Mouse (Mus musculus): ENCODE measurements around the gene Mta3. TPM values are rescaled to one million over a fixed set of nuclear protein-coding genes. Genes with fewer than 3 reads are reported as not detected.
A peak's percentile ranks its signal among the peaks of the same experiment; 100 is the strongest.

Gene Mta3
- polyA plus RNA-seq, 1 experiment = 25.7 TPM

DNA sequence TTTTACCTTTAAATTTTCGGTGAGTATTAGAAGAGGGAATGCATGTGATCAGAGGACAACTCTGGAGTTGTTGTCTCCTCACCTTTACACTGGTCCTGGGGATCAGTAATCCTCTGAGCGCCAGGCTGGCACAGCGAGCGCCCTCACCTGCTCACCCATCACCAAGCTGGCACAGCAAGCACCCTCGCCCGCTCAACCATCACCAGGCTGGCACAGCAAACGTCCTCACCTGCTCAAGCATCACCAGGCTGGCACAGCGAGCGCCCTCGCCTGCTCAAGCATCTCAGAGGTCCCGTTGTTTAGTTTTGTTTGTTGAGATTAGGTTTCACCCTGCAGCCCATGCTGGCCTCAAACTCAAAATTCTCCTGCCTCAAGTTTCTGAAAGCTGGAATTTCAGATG lies 20.5 kb downstream of the Mta3 start:
- Histone ChIP-seq H3K27me3 (ENCODE audit: control insufficient read depth, insufficient read depth, insufficient read length) (no peaks in the 10 kb centered on the region), H3K36me3 (ENCODE audit: control insufficient read depth, insufficient read depth) (no peaks in the 10 kb centered on the region), H3K4me3 (ENCODE audit: insufficient read depth, poor library complexity, severe bottlenecking) (no peak overlapping the region), H3K79me3 (ENCODE audit: low read depth) (no peaks in the 10 kb centered on the region), H3ac (ENCODE audit: control insufficient read depth, insufficient read length, low read depth) (no peak overlapping the region), H3K79me2 (ENCODE audit: control insufficient read depth, insufficient read depth) (no peaks in the 10 kb centered on the region)
- no peak for TF ChIP-seq CTCF (IDR thresholded peaks at IDR 0.05; ENCODE audit: control insufficient read depth, insufficient read depth, insufficient read length)
- no peak for TF ChIP-seq USF1 (IDR thresholded peaks at IDR 0.05; ENCODE audit: low read depth)
- no peak for TF ChIP-seq MYOD1 (IDR thresholded peaks at IDR 0.05; ENCODE audit: control insufficient read depth, insufficient read length, low read depth)
- TF ChIP-seq CEBPB (IDR thresholded peaks at IDR 0.05; ENCODE audit: low read depth) = no peak

DNA sequence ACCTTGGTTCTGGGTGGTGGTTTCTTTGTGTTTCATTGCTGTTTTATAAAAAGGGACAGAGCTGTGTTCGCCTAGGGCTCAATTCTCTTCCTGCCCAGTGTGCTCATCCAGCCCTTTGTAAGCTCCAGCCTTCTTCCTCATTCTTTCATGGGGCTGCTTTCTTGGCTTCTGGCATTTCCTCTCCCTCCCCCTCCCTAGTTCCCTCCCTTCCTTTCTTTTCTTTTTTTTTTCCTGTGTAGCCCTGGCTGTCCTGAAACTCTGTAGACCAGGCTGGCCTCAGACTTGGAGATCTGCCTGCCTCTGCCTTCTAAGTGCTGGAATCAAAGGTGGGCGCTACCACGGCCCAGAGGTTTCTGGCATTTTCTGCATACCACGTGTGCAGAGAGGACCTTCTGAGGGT lies 21.7 kb downstream of the Mta3 start:
- Histone ChIP-seq H3K4me3 (ENCODE audit: insufficient read depth, poor library complexity, severe bottlenecking) (no peak overlapping the region), H3K36me3 (ENCODE audit: control insufficient read depth, insufficient read depth) (no peaks in the 10 kb centered on the region), H3ac (ENCODE audit: control insufficient read depth, insufficient read length, low read depth) (no peak overlapping the region), H3K79me3 (ENCODE audit: low read depth) (no peaks in the 10 kb centered on the region), H3K79me2 (ENCODE audit: control insufficient read depth, insufficient read depth) (no peaks in the 10 kb centered on the region), H3K27me3 (ENCODE audit: control insufficient read depth, insufficient read depth, insufficient read length) (no peaks in the 10 kb centered on the region)
- TF ChIP-seq MYOG (IDR thresholded peaks at IDR 0.05; ENCODE audit: control insufficient read depth, extremely low read depth, insufficient read length) (no peak), USF1 (IDR thresholded peaks at IDR 0.05; ENCODE audit: low read depth) (no peak), FOSL1 (IDR thresholded peaks at IDR 0.05; ENCODE audit: insufficient read depth, low read length, poor library complexity, severe bottlenecking) (no peak), CEBPB (IDR thresholded peaks at IDR 0.05; ENCODE audit: low read depth) (no peak), CTCF (IDR thresholded peaks at IDR 0.05; ENCODE audit: control insufficient read depth, insufficient read depth, insufficient read length) (no peak), MAX (IDR thresholded peaks at IDR 0.05) (no peak), MYOD1 (IDR thresholded peaks at IDR 0.05; ENCODE audit: control insufficient read depth, insufficient read length, low read depth) (no peak)

DNA sequence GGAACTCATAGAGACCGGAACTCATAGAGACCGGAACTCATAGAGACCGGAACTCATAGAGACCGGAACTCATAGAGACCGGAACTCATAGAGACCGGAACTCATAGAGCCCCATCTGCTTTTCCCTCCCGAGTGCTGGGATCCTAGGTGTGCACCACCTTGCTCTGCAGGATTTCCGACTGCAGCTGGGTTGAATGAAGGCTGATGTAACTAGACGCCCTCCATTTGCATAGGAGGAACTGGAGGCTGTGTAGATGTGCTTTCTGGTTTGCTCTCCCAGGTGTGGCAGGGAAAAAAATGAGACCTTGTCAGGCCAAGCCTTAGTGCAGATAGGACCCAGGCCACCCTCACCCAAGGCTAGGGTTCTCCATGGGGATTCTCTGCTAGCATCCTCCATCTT lies 23.1 kb downstream of the Mta3 start:
- Histone ChIP-seq H3K79me3 (ENCODE audit: low read depth) (no peaks in the 10 kb centered on the region), H3ac (ENCODE audit: control insufficient read depth, insufficient read length, low read depth) (no peak overlapping the region), H3K36me3 (ENCODE audit: control insufficient read depth, insufficient read depth) (no peaks in the 10 kb centered on the region), H3K4me3 (ENCODE audit: insufficient read depth, poor library complexity, severe bottlenecking) (no peak overlapping the region), H3K27me3 (ENCODE audit: control insufficient read depth, insufficient read depth, insufficient read length) (no peaks in the 10 kb centered on the region), H3K79me2 (ENCODE audit: control insufficient read depth, insufficient read depth) (no peaks in the 10 kb centered on the region)
- TF ChIP-seq USF1 (IDR thresholded peaks at IDR 0.05; ENCODE audit: low read depth) = no peak
- no peak for TF ChIP-seq MYOG (IDR thresholded peaks at IDR 0.05; ENCODE audit: control insufficient read depth, extremely low read depth, insufficient read length)
- no peak for TF ChIP-seq CEBPB (IDR thresholded peaks at IDR 0.05; ENCODE audit: low read depth)
- TF ChIP-seq CTCF (IDR thresholded peaks at IDR 0.05; ENCODE audit: control insufficient read depth, insufficient read depth, insufficient read length) = no peak
- no peak for TF ChIP-seq FOSL1 (IDR thresholded peaks at IDR 0.05; ENCODE audit: insufficient read depth, low read length, poor library complexity, severe bottlenecking)
- no peak for TF ChIP-seq MAX (IDR thresholded peaks at IDR 0.05)
- no peak for TF ChIP-seq MYOD1 (IDR thresholded peaks at IDR 0.05; ENCODE audit: control insufficient read depth, insufficient read length, low read depth)

DNA sequence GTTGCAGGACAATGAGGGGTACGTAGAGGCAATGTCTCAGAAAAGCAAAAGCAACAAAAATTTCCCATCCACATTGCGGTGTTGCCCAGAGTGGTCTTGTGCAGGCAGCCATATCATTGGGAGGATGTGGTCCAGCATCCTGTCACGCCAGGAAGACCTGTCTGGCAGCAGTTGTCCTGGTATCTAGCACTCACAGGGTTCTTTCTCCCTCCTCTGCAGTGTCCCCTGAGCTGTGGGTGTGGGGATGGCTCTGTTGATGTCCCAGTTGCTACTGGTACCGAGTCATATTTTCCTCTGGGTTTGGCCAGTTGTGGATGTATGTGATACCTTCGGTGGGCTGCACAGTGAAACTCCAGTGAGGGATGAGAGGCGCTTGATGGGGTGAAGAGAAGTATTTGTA lies 24.2 kb downstream of the Mta3 start:
- no peaks in the 10 kb centered on the region for H3K36me3 ChIP-seq (ENCODE audit: control insufficient read depth, insufficient read depth)
- H3ac ChIP-seq (ENCODE audit: control insufficient read depth, insufficient read length, low read depth) = no peak overlapping the region
- no peaks in the 10 kb centered on the region for H3K79me2 ChIP-seq (ENCODE audit: control insufficient read depth, insufficient read depth)
- no peak for TF ChIP-seq MYOD1 (IDR thresholded peaks at IDR 0.05; ENCODE audit: control insufficient read depth, insufficient read length, low read depth)
- no peak for TF ChIP-seq FOSL1 (IDR thresholded peaks at IDR 0.05; ENCODE audit: insufficient read depth, low read length, poor library complexity, severe bottlenecking)
- no peak for TF ChIP-seq CEBPB (IDR thresholded peaks at IDR 0.05; ENCODE audit: low read depth)
- TF ChIP-seq MAX (IDR thresholded peaks at IDR 0.05) = no peak
- TF ChIP-seq MYOG (IDR thresholded peaks at IDR 0.05; ENCODE audit: control insufficient read depth, extremely low read depth, insufficient read length) = no peak
- TF ChIP-seq CTCF (IDR thresholded peaks at IDR 0.05; ENCODE audit: control insufficient read depth, insufficient read depth, insufficient read length) = no peak
- TF ChIP-seq USF1 (IDR thresholded peaks at IDR 0.05; ENCODE audit: low read depth) = no peak
- H3K79me3 ChIP-seq (ENCODE audit: low read depth) = no peaks in the 10 kb centered on the region
- no peaks in the 10 kb centered on the region for H3K27me3 ChIP-seq (ENCODE audit: control insufficient read depth, insufficient read depth, insufficient read length)
- no peak overlapping the region for H3K4me3 ChIP-seq (ENCODE audit: insufficient read depth, poor library complexity, severe bottlenecking)

DNA sequence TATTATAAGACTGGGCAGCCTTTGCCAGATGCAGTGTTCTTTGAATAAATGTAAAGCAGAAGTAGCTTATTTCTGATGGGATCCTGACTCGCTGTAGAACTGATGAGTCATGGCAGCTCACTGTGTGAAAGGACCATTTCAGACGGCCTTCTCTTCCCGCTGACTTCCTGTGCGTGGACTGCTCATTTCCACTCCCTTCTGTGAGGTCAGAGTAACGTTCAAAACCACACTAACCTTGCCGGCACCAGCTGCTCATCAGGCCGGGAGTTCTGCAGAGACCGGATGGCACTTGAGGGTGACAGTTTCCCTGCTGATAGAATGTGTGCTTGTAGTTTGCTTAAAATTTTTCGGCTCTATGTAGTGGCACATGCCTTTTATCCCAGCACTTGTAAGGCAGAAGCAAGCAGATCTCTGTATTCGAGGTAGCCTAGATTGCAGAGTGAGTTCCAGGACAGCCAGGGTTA lies 26.2 kb downstream of the Mta3 start:
- no peaks in the 10 kb centered on the region for H3K27me3 ChIP-seq (ENCODE audit: control insufficient read depth, insufficient read depth, insufficient read length)
- TF ChIP-seq CEBPB (IDR thresholded peaks at IDR 0.05; ENCODE audit: low read depth) (no peak), MYOD1 (IDR thresholded peaks at IDR 0.05; ENCODE audit: control insufficient read depth, insufficient read length, low read depth) (peak; percentile 62), MAX (IDR thresholded peaks at IDR 0.05) (peak; percentile 53)
- no peak overlapping the region for H3ac ChIP-seq (ENCODE audit: control insufficient read depth, insufficient read length, low read depth)
- H3K4me3 ChIP-seq (ENCODE audit: insufficient read depth, poor library complexity, severe bottlenecking) = no peak overlapping the region
- H3K36me3 ChIP-seq (ENCODE audit: control insufficient read depth, insufficient read depth) = no peaks in the 10 kb centered on the region
- no peaks in the 10 kb centered on the region for H3K79me2 ChIP-seq (ENCODE audit: control insufficient read depth, insufficient read depth)
- H3K79me3 ChIP-seq (ENCODE audit: low read depth) = peaks cover 2% of the 10 kb centered on the region

DNA sequence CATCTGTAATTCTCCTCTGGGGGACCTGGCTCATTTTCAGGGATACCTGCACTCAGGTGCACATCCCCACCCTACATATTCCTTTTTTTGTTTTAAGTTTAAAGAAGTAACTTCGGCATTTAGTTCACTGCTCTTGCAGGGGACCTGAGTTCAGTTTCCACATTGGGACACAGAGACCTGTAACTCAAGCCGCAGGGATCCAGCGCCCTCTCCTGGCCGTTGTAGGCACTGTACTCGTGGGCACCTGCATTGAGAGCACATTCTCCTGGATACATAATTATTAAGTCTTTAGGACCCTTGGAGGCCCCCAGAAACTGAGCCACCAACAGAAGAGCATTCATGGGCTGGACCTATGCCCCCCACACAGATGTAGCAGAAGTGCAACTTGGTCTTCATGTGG lies 26.8 kb downstream of the Mta3 start:
- Histone ChIP-seq H3K27me3 (ENCODE audit: control insufficient read depth, insufficient read depth, insufficient read length) (no peaks in the 10 kb centered on the region), H3K79me2 (ENCODE audit: control insufficient read depth, insufficient read depth) (no peaks in the 10 kb centered on the region), H3K4me3 (ENCODE audit: insufficient read depth, poor library complexity, severe bottlenecking) (no peak overlapping the region), H3K79me3 (ENCODE audit: low read depth) (peaks cover 2% of the 10 kb centered on the region), H3ac (ENCODE audit: control insufficient read depth, insufficient read length, low read depth) (no peak overlapping the region), H3K36me3 (ENCODE audit: control insufficient read depth, insufficient read depth) (no peaks in the 10 kb centered on the region)
- TF ChIP-seq MYOD1 (IDR thresholded peaks at IDR 0.05; ENCODE audit: control insufficient read depth, insufficient read length, low read depth) (no peak), MYOG (IDR thresholded peaks at IDR 0.05; ENCODE audit: control insufficient read depth, extremely low read depth, insufficient read length) (no peak), CTCF (IDR thresholded peaks at IDR 0.05; ENCODE audit: control insufficient read depth, insufficient read depth, insufficient read length) (peak; percentile 80), CEBPB (IDR thresholded peaks at IDR 0.05; ENCODE audit: low read depth) (no peak)

Data from C2C12 (cell line).